Mouse (Mus musculus) granulocyte monocyte progenitor cell, adult 5-6 weeks (primary cell): ENCODE measurements at regions not wholly inside any gene's neighbourhood (a gene's known extent, or its start where the extent isn't known, plus 50 kb on each side); places are given as distances from the start of the nearest gene placed in this dataset.

Experiments used
- ATAC-seq: replicated peaks from 2 replicates; pipeline ENCODE4 v1.8.0; 2016; ENCODE audit warnings: mild to moderate bottlenecking, moderate TSS enrichment, inconsistent platforms; ENCODE audit not compliant: poor library complexity, severe bottlenecking

DNA sequence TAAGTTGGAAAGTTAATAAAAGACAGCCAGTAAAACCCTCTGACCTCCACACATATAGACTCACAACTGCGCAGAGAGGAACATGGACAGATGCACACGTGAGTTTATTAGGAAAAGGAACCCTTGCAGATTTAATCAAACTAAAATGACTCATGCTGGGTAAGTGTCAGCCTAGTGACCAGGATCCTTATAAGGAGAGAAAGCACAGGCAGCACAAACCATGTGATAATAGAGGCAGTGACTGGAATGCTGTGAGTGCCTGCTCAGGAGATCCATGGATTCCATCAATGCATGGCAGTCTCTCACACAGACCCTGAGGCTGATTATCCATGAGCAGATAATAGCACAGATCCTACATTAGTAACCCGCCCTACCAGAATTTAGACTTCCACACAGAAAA is 162.2 kb upstream of the Mbnl1 start:
- no peak for ATAC-seq

DNA sequence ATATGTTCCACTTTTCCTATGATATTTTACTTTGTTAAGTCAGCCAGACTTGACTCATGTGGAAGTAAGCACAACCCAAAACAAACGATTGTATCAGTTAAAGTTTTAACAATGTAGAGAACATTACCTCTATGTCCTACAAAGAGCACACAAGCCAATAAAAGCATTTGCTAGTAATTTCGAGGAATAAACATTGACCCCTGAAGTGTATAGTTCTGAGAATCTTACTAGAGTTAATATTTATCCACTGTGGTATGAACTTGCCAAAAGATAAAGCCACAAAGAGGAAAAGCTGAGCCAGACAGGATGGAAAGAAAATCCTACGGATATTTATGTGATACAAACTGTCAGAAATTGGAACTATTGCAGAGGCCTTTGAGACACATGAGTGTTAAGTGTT is 161.5 kb upstream of the Mbnl1 start:
- ATAC-seq, result no peak

DNA sequence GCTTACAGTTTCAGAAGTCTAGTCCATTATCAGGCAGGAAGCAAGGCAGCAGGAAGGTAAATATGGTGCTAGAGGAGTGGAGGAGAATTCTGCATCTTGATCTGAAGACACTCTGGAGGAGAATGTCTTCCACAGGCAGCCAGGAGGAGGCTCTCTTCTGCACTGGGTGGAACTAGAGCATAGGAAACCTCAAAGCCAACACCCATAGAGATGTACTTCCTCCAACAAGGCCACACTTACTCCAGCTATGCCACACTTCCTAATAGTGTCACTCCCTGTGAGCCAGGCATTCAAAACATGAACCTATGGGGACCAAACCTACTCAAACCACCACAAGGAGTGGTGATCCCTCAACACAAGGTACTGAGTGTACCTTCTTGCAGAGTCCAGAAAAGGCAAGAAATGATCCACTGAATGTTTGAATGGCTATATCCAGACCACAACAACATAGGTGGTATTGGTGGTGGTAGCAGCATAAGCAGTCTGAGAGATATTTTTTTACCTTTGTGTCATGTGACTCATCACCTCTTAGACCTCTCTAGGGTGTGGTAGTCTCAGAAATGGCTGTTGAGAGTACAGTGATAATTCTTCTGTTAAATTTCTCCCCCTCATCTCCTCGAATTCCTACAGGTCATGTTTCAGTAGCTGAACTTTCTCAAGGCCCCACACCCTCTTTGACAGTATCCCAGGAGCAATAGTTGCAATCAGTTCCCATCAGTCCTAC is 152.3 kb upstream of the Mbnl1 start:
- ATAC-seq, result peak; percentile 97

DNA sequence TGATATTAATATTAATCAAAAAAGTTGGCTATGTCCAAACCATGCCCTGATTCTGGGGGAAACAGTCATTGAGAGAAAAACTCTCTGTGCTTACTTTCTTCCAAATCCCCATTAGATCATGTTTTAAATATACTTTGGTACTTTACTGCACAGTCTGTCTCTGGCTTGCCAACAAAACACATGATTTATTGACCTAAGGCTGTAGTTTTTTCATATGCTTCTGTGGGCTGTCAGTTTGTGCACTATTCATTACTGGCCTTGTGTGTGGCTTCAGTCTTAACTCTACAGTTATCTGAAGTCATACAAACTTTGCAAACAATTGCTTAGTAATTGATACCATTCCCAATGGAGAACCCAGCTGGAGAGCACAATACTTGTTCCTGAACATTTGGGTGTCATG is 149.1 kb upstream of the Mbnl1 start:
- no peak for ATAC-seq

DNA sequence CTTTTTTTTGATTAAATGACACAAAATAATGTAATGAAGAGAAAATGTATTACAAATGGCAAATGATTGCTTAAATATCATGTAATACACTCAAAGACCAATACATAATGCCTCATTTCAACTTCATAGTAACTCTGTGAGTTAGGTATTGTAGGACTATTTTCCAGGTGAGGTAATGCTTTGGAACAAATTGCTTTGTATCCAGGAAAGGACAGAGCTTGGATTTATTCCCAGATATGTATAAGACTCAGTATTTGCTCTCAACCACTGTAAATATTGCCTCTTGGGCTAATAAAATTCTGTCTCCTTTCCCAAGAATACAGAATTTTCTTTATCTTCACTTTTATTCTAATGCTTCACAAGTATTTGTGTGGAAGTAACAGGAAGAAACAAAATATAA is 148.2 kb upstream of the Mbnl1 start:
- no peak for ATAC-seq

DNA sequence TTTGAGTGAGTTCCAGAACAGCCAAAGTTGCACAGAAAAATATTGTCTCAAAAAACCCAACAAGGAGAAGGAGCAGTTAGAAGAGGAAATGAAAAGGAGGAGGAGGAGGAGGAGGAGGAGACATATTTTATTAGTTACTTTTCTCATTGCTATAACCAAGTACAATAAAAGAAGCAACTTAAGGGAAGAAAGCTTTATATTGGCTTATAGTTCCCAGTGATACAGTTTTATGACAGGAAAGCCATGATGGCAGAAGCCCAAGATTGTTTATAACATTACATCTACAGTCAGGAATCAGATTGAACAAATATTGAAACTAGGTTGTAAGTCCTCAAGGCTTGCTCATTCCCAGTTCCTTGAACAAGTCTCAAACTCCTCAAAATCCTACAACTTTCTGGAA is 147.7 kb upstream of the Mbnl1 start:
- ATAC-seq, result no peak

DNA sequence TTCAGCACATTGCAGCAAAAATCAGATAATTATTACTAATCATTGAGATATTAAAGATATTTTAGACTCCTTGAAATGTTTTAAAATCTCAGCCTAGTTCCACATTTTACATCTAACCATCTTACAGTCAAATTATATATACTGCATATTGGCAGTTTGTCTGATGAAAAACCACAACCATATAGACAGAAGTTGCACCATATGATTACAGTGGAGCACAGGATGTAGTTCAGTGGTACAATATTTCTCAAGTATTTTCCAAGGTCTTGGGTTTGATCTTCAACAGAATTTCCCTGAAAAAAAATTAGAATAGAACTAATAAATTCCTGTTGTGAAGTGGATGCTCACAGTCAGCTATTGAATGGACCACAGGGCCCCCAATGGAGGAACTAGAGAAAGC is 140.2 kb upstream of the Mbnl1 start:
- ATAC-seq, result peak; percentile 94

DNA sequence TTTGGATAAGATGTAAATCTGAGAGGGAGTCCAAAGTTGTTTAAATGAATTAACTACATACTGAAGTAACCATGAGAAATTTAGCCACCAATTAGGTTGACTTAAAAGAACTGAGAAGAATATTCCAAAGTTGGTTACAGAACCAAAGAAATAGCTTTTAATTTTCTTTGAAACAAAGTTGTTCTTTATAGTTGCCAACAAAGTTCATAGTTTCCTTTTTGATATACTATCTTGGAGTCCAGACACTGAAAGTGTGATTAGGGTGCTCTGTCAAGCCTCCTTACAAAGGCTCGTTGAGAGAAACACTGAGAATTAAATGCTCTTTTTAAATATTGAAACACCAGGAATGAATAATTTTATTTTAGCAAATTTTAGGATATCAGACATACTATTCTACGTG is 139.0 kb upstream of the Mbnl1 start:
- no peak for ATAC-seq

DNA sequence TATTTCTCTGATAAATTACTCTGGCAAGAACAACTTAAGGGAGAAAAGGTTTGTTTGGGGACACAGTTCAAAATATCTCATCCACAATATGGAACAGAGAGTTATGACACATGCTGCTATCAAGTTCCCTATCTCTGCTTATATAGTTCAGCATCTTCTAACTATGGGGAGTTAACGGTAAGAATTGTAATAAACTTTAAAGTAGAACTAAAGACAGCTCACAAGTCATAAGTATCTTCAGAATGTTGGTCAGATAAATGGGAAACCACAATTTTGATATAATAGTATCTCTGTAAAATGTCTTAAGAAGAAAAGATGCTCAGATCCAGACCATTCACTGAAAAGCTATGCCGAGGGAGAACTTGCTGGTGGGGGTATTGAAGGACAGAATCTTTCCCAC is 138.5 kb upstream of the Mbnl1 start:
- no peak for ATAC-seq

DNA sequence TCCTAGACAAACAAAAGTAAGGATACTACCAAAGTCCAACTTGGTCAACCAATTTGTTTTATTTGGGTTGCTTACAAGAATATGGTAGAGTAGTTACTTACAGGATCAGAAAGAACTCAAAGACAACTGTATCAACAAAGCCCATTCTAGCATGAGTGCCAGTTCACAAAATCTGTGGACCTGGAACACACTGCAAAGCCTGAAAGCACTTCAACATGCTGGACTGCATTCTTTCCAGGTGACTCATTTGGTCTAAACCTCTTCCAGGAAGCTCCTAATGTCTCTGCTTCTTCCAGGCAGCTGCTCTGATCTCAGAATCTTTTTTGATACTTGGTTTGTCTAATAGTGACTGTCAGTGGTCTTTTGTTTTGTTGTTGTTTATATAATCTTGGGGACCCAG is 126.2 kb upstream of the Mbnl1 start:
- no peak for ATAC-seq

DNA sequence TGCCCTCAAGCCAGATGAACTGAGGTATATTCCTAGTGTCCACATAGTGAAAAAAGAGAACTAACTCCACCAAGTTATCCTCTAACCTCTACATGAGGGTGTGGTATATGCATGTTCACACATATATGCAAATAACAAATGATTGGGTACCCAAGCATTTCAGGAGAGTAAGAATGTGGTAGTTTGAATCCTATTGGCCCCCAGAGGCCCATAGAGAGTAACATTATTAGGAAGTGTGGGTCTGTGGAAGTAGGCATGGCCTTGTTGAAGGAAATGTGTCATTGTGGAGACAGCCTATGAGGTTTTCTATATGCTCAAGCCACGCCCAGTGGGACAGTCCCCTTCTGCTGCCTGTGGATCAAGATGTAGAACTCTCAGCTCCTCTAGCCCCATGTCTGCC is 125.6 kb upstream of the Mbnl1 start:
- ATAC-seq, result no peak

DNA sequence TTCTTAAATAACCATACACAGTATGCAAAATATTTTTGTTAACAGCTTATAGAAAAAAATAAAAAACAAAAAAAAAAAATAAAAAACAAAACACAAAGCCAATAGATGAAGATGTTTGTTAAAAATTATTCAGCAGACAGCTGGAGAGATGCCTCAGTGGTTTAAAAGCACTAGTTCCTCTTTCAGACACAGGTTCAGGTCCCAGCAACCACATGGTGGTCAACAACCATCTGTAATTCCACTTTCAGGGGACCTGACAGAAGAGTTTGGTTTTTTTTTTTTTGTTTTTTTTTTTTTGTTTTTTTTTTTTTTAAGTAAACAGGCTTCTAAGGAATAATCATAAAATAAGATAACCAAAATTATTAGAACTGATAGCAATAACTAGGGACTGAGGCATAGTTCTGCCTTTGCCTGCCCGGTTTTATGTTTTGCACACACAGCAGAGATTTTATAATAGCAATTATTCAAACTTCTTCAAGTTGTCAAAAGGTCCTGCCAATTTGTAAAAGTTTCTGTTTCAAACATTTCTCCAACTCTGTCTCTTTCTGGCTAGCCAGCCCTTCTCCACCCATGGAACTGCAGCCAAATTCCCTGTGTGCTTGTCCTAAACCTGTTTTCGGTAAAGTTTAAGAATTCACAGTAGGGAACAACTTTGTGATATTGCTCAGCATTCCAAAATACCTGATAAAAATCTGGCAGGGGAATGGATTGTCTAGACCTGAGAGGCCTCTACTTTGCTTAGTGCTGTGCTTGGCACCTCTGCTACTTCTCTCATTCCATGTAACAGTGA is 101.3 kb upstream of the Mbnl1 start:
- ATAC-seq, result peak; percentile 89

DNA sequence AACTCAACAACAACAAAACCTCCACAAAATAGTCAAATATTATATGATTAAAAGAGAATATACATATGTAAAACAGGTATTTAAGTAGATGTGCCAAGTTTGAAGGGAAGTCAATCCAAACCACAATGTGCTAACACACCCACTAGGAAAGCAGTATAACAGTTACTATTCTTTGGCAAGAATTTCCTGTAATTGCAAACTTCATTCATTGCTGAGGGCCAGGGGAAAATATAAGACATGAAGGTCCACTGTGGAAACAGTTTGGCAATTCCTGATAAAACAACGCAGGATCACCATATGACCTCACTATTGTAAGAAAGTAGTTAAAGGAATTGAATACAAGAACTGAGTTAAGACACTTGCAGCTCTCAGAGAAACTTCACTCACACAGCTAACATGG is 99.0 kb upstream of the Mbnl1 start:
- peak; percentile 98 for ATAC-seq

DNA sequence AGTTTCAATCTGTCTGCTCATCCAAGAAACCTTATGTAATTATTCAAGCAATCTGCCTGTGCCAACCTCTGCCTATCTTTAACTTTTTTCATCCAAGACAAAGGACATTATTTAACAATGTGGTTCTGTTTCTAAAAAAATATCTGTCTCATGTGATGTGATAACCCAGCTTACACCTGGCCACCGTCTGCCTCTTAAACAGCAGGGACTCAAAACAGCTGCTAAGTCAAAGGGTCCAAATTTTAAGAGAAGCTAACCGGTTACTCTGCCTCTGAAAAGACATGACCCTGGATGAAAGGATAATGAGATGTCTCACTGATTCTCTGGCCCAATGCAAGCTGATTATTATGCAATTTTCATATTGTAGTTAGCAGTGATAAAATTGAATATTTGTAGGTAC is 84.0 kb upstream of the Mbnl1 start:
- no peak for ATAC-seq

DNA sequence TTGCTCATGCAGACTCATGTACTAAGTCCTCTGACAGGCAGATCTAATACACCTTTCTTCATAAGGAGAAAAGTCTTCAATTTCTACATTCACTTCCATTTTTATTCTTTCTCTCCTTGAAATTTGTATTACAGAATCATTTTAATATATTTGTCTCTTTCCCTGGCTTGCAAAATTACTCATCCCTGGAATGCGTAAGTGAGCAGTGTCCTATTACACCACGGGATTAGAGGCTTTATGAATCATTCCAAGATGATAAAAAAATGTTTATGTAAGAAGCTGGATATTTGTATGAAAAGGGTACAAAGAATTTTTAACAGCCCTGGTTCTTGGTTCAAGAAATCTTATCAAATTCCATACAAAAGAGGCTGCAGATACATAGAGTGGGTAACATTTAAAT is 83.6 kb upstream of the Mbnl1 start:
- ATAC-seq, result no peak

DNA sequence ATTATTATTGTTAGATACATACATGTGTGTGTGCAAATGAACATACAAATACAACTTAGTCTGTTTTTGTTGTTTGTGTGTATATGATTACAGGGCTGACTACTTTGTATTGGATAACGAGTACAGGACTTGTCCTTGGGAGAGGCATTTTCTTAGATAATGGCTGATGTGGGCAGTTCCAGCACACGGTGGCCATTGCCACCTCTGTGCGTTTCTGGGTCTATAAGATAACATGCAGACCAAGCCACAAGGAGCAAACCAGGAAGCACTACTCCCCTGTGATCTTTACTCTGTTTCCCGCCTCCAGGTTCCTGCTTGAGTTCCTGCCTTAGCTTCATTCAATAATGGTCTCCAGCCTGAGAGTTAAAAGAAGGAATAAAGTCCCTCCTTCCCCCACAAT is 77.3 kb upstream of the Mbnl1 start:
- ATAC-seq, result peak; percentile 42

DNA sequence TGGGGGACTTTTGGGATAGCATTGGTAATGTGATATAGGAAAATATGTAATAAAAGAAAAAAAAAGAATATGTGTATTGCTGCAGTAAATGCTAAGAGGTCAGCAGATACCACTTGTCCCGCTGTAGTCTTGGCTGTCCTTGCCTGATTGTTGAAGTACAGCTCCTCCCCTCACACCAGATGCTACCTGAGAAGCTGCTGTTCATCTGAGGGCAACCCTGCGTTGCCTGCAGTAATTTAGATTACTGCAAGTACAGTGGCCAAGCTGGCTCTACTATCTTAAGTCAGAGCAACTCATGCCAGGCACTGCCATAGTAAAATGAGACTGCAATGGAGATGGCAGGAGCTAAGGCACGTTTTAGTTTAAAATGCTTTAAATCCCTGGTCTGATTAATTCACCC is 75.7 kb upstream of the Mbnl1 start:
- no peak for ATAC-seq

DNA sequence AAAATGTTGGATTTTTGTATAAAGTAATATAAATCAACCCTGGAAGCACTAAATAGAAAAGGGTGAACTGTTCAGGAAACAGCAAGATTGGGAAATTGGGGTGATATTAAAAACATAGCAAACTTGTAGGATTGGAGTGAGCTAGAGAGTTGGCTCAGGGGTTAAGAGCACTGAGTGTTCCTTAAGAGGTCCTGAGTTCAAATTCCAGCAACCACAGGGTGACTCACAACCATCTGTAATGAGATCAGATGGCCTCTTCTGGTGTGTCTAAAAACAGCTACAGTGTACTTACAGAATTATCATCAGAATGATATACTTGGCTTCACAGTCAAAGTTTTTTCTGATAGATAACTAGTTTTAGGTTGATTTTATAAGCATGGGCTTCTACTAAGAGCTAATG is 73.8 kb upstream of the Mbnl1 start:
- ATAC-seq, result no peak

DNA sequence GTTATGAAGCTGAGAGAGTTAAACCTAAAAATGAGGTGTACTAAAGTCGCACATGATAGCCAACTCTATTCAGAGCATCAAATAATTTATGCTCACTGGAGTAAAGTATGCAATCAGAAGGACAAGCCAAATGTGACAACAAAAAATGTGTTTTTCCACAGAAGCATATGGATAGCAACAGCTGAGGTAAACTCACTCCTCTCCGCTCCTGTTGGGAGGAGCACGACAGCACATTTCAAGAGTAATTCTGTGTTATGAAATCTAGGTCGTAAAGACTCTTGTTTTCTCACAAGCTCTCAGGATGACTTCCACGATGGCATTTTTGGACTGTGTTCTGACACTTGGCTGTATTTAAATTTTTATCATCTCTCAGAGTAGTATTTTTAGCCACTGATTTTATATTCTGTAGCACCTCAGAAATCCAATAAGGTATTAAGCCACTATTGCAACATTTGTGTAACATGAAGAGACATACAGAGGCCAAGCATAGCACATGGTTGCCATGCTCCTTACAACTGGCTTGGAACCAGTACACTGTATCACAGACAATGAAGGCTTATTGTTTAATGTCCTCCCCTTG is 70.3 kb upstream of the Mbnl1 start:
- no peak for ATAC-seq

DNA sequence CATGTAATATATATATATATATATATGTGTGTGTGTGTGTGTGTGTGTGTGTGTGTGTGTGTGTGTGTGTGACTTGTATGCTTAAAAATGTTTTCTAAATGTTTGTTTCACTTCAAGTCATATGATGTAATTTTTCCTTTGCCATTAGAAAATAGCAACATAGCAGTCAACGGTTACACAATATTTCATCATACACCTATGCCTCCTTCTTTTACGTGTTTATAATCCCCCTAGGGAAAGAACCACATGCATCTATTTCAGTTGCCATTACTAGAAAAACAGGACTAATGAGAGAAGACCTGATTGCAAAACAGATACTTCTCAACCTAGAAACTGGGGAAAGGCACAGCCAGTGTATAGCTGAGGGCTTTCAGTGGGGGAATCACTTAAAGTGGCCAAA is 65.2 kb upstream of the Mbnl1 start:
- ATAC-seq, result peak; percentile 88

DNA sequence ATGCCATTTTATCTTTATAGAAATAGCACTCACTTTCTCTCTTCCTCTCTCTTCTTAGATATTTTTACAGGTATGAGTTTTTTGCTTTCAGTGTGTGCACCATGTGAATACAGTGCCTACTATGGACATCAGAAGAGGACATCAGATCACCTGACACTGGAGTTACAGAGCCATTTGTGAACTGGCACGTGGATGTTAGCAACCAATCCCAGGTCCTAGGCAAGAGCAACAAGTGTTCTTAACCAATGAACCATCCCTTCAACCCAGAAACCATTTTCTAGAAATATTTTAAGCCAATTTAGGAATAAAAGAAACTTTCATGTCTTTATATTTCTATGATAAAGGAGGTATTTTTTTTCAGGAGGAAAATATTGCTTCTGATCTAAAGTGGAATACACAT is 64.7 kb upstream of the Mbnl1 start:
- ATAC-seq, result no peak
